Mouse (Mus musculus) heart, embryonic 16.5 days (tissue): ENCODE data around the gene Vps45. TPM values are rescaled to one million over a fixed set of nuclear protein-coding genes. Genes with fewer than 3 reads are reported as not detected.

Experiments used
- ATAC-seq: fragments of 200-750 bp; cut with Nextera tagmentation; replicated peaks from 2 replicates; pipeline ENCODE4 v1.8.0; 2017; ENCODE audit warnings: moderate number of reproducible peaks; ENCODE audit not compliant: insufficient read depth, low FRiP score; ENCODE audit errors: extremely low read depth
- H3K27ac ChIP-seq: fragments of 300-500 bp; sonication (generic); 2 replicates; pipeline ENCODE4 v1.5.1; 2014; ENCODE audit warnings: mild to moderate bottlenecking, low read length, control low read depth, moderate library complexity
- H3K27me3 ChIP-seq: fragments of 300-500 bp; sonication (generic); 2 replicates; pipeline ENCODE4 v1.6.1; 2014; ENCODE audit warnings: low read length, mixed read lengths; ENCODE audit not compliant: control insufficient read depth, insufficient read depth
- H3K36me3 ChIP-seq: fragments of 300-500 bp; sonication (generic); 2 replicates; pipeline ENCODE4 v1.6.1; 2014; ENCODE audit not compliant: control insufficient read depth, insufficient read depth
- H3K4me1 ChIP-seq: fragments of 300-500 bp; sonication (generic); 2 replicates; pipeline ENCODE4 v1.6.1; 2014; ENCODE audit warnings: low read length, mixed read lengths; ENCODE audit not compliant: control insufficient read depth, insufficient read depth
- H3K4me2 ChIP-seq: fragments of 300-500 bp; sonication (generic); 2 replicates; pipeline ENCODE4 v1.6.1; 2014; ENCODE audit warnings: low read depth, mild to moderate bottlenecking, control low read depth, low read length
- H3K4me3 ChIP-seq: fragments of 300-500 bp; sonication (generic); 2 replicates; pipeline ENCODE4 v1.5.1; 2014; ENCODE audit warnings: mild to moderate bottlenecking, control low read depth, low read length
- H3K9ac ChIP-seq: fragments of 300-500 bp; sonication (generic); 2 replicates; pipeline ENCODE4 v1.6.1; 2014; ENCODE audit warnings: low read length, control low read depth
- H3K9me3 ChIP-seq: fragments of 300-500 bp; sonication (generic); replicated peaks from 2 replicates; pipeline ENCODE4 v1.6.1; 2016; ENCODE audit warnings: low read length; ENCODE audit not compliant: control insufficient read depth
- WGBS: fragments of 180-500 bp; shearing (Covaris S2); extraction: QIAGEN DNeasy Blood & Tissue Kit; methylation state at CpG from one replicate; pipeline ENCODE4 v1.1.7; 2014; 5-methylcytosine and 5-hydroxymethylcytosine counted together
- polyA plus RNA-seq: library from polyadenylated mRNA; unstranded; fragments of >200 nt; fragmentation: Nextera tagmentation; extraction: Ambion mirVana; gene quantifications from 2 replicates; pipeline ENCODE4 v1.2.1, GENCODE M21; 2015

Gene Vps45
- polyA plus RNA-seq, 1 experiment from 2014 or later, result 39.4 TPM

DNA sequence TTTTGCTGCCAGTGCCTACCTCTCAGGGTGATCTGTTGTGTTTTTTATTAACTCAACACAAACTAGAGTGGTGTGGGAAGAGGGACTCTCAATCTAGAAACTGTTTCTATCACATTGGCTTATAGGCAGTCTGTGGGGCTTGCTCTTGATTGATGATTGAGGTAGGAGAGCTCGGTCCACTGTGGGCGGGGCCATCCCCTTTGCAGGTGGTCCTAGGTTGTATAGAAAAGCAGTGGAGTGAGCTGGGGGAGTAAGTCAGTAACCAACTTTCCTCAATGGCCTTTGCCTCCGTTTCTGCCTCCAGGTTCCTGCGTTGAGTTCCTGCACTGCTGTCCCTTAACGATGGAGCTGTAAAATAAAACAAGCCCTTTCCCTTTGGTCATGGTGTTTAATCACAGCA, 8.5 kb upstream of the Vps45 start:
- Histone ChIP-seq H3K4me1 (0 out of 2 replicates have a peak, but pooled peaks cover 4% of the 10 kb centered on the region), H3K36me3 (no peaks in the 10 kb centered on the region), H3K27me3 (no peaks in the 10 kb centered on the region), H3K9me3 (no peaks in the 10 kb centered on the region), H3K4me3 (no peak overlapping the region), H3K9ac (no peak overlapping the region), H3K4me2 (no peak overlapping the region), H3K27ac (no peak overlapping the region)
- no peak for ATAC-seq
- 76% methylated on average over 5 of the region's 5 CpGs for WGBS

- H3K27me3 ChIP-seq, result no peaks in the 10 kb centered on the region
- H3K4me3 ChIP-seq, result peak overlapping the region; percentile 10; the same call in 1 of the 2 replicates
- WGBS, result 28% methylated on average over 20 of the region's 20 CpGs
- ATAC-seq, result no peak; the same call in 1 of the 2 replicates
- peak overlapping the region; percentile 43 for H3K4me2 ChIP-seq
- H3K27ac ChIP-seq, result no peak overlapping the region
- no peaks in the 10 kb centered on the region for H3K9me3 ChIP-seq
- H3K36me3 ChIP-seq, result no peaks in the 10 kb centered on the region
- H3K9ac ChIP-seq, result no peak overlapping the region
- 0 out of 2 replicates have a peak, but pooled peaks cover 4% of the 10 kb centered on the region for H3K4me1 ChIP-seq
Measured at GRCm38 (mm10) chr3:96065754-96066375, 7.6 kb upstream of the Vps45 start.

DNA sequence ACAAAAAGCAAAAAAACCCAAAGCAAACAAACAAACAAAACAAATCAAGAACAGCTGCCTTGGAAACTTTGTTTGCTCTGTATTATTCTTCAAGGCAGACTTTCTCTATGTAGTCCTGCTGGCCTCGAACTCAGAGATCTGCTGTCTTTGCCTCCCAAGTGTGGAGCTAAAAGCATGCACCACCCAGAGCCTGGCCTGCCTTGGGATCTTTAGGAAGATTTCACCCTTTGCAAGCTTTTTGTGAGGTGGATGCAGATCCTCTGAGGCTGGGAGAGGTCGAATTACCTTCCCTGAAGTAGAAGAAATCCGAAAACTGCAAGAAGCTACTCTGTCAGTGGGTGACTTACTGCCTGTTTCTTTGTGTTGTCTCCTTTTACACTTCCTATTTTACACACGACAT, 6.9 kb upstream of the Vps45 start:
- Histone ChIP-seq H3K9me3 (no peaks in the 10 kb centered on the region), H3K4me2 (no peak overlapping the region), H3K27me3 (no peaks in the 10 kb centered on the region), H3K36me3 (no peaks in the 10 kb centered on the region), H3K9ac (no peak overlapping the region), H3K4me1 (0 out of 2 replicates have a peak, but pooled peaks cover 4% of the 10 kb centered on the region), H3K4me3 (no peak overlapping the region), H3K27ac (no peak overlapping the region)
- no peak for ATAC-seq
- WGBS, result 37% methylated on average over 4 of the region's 4 CpGs

DNA sequence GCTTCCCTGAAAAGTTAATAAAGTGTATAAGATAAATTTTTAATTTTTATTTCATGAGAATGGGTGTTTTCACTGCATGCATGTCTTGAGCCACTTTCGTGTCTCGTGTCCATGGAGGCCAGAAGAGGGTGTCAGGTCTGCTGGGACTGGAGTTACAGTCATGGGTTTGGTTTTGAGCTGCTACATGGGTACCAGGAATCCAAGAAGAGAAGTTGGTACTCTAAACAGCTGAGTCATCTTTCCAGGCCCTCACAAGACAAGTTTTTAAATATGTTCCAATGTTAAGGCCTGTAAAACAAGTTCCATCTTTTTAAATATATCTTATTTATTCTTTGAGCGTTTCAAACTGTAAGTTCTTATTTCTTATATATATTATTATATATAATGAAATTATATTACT, 6.0 kb upstream of the Vps45 start:
- H3K27me3 ChIP-seq, result no peaks in the 10 kb centered on the region
- H3K4me1 ChIP-seq, result 0 out of 2 replicates have a peak, but pooled peaks cover 4% of the 10 kb centered on the region
- ATAC-seq, result no peak
- WGBS, result 88% methylated on average over 3 of the region's 3 CpGs
- no peak overlapping the region for H3K27ac ChIP-seq
- no peaks in the 10 kb centered on the region for H3K9me3 ChIP-seq
- no peaks in the 10 kb centered on the region for H3K36me3 ChIP-seq
- no peak overlapping the region for H3K4me2 ChIP-seq
- H3K9ac ChIP-seq, result no peak overlapping the region
- no peak overlapping the region for H3K4me3 ChIP-seq

- no peaks in the 10 kb centered on the region for H3K9me3 ChIP-seq
- H3K9ac ChIP-seq, result no peak overlapping the region
- no peaks in the 10 kb centered on the region for H3K27me3 ChIP-seq
- no peak overlapping the region for H3K27ac ChIP-seq
- no peaks in the 10 kb centered on the region for H3K36me3 ChIP-seq
- ATAC-seq, result no peak
- no peak overlapping the region for H3K4me3 ChIP-seq
- H3K4me2 ChIP-seq, result no peak overlapping the region
- 52% methylated on average over 2 of the region's 2 CpGs for WGBS
- H3K4me1 ChIP-seq, result peaks cover 7% of the 10 kb centered on the region
Measured at GRCm38 (mm10) chr3:96063299-96063698, 5.0 kb upstream of the Vps45 start.

- peaks cover 13% of the 10 kb centered on the region for H3K4me1 ChIP-seq
- H3K4me3 ChIP-seq, result no peak overlapping the region
- no peak overlapping the region for H3K4me2 ChIP-seq
- ATAC-seq, result no peak
- no peaks in the 10 kb centered on the region for H3K36me3 ChIP-seq
- H3K9ac ChIP-seq, result no peak overlapping the region
- H3K27ac ChIP-seq, result no peak overlapping the region
- H3K27me3 ChIP-seq, result no peaks in the 10 kb centered on the region
- H3K9me3 ChIP-seq, result no peaks in the 10 kb centered on the region
- WGBS, result 60% methylated on average over 1 of the region's 1 CpGs
Measured at GRCm38 (mm10) chr3:96060146-96060545, 1.9 kb upstream of the Vps45 start.

DNA sequence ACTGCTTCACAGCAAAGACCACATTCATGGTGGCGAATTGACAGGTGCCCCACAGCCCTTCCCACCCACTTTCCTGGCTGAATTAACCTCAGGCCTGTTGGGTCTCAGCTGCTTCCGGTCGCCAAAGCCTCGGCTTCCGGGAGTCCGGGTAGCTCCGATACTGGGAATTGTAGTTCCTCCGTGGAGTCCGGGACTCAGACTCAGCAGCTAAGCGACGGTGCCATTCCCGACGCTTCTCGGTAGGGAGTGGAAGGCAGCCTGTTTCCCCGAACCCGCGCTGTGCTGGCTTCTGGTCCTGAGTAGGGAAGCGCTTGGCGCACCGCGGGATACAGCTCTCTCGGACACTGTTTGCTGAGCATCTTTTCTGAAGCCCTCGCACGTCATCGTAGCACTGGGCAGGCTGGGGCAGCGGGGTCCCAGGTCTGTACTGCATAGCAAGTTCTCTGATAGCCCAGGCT, 490 bp downstream of the Vps45 start:
- no peaks in the 10 kb centered on the region for H3K9me3 ChIP-seq
- H3K4me2 ChIP-seq, result peak overlapping the region; percentile 97
- H3K9ac ChIP-seq, result peak overlapping the region; percentile 79
- H3K36me3 ChIP-seq, result no peaks in the 10 kb centered on the region
- WGBS, result under 1% methylated on average over 26 of the region's 26 CpGs
- peak; percentile 91 for ATAC-seq
- H3K27ac ChIP-seq, result peak overlapping the region; percentile 87
- H3K4me3 ChIP-seq, result peak overlapping the region; percentile 75
- H3K4me1 ChIP-seq, result peaks cover 13% of the 10 kb centered on the region
- H3K27me3 ChIP-seq, result no peaks in the 10 kb centered on the region

- no peak overlapping the region for H3K4me2 ChIP-seq
- no peak overlapping the region for H3K27ac ChIP-seq
- H3K27me3 ChIP-seq, result no peaks in the 10 kb centered on the region
- no peak for ATAC-seq
- H3K36me3 ChIP-seq, result 0 out of 2 replicates have a peak, but pooled peaks cover 2% of the 10 kb centered on the region
- H3K4me3 ChIP-seq, result no peak overlapping the region
- H3K9ac ChIP-seq, result no peak overlapping the region
- peaks cover 13% of the 10 kb centered on the region for H3K4me1 ChIP-seq
- H3K9me3 ChIP-seq, result no peaks in the 10 kb centered on the region
- WGBS, result 76% methylated on average over 4 of the region's 4 CpGs
Measured at GRCm38 (mm10) chr3:96056031-96056430, 2.2 kb downstream of the Vps45 start.

DNA sequence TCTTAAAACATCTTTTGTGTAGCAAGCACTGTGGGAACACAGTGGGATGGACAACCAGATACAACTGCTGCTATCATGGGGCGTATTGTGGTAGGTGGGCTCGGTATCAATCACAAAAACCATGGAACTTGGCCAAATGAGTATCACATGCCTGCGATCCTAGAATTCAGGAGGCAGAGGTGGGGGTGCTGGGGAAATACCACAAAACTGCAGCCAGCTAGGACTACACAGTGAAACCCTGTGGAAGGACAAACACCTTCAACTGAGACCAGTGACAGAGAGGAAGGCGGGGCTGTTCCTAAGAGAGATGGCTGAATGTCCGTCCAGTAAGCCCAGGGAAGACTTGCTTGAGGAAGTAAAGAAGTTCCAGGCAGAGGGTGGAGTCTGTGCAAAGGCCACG, 3.0 kb downstream of the Vps45 start:
- ATAC-seq, result no peak
- no peak overlapping the region for H3K4me2 ChIP-seq
- WGBS, result 82% methylated on average over 6 of the region's 6 CpGs
- 0 out of 2 replicates have a peak, but pooled peaks cover 2% of the 10 kb centered on the region for H3K36me3 ChIP-seq
- no peaks in the 10 kb centered on the region for H3K9me3 ChIP-seq
- H3K27me3 ChIP-seq, result no peaks in the 10 kb centered on the region
- H3K4me3 ChIP-seq, result no peak overlapping the region
- no peak overlapping the region for H3K27ac ChIP-seq
- peaks cover 13% of the 10 kb centered on the region for H3K4me1 ChIP-seq
- H3K9ac ChIP-seq, result no peak overlapping the region
